Mouse (Mus musculus): Measurements from ENCODE around the gene Utrn.

- TF ChIP-seq CTCF (IDR thresholded peaks at IDR 0.05; ENCODE audit: low read depth, low read length) (no peak), POLR2A (IDR thresholded peaks at IDR 0.05; ENCODE audit: borderline replicate concordance, low read depth, low read length) (no peak)
Measured at GRCm38 (mm10) chr10:12444122-12444521, 425.0 kb downstream of the Utrn start.

Data from bone marrow macrophage, adult 2 months (primary cell).